Mouse (Mus musculus): ENCODE results near the gene Ccdc69. TPM values are rescaled to one million over a fixed set of nuclear protein-coding genes. Genes with fewer than 3 reads are reported as not detected.
"Not testable (repeated sequence)": the region's sequence is repeated elsewhere in the genome, so short reads cannot be mapped to it uniquely, and the experiment has no call there.

The Ccdc69 gene
- polyA plus RNA-seq, 1 experiment from 2014 or later: 0.39 TPM

- Histone ChIP-seq H3K4me1 (peaks cover 9% of the 10 kb centered on the region), H3K9me3 (replicated peaks) (no peaks in the 10 kb centered on the region), H3K27ac (replicated peaks) (no peak overlapping the region), H3K4me3 (no peak overlapping the region), H3K36me3 (0 out of 2 replicates have a peak, but pooled peaks cover 3% of the 10 kb centered on the region), H3K27me3 (ENCODE audit: low read depth, poor library complexity, severe bottlenecking) (no peaks in the 10 kb centered on the region)
- 80% methylated on average over 1 of the region's 1 CpGs for WGBS
- DNase-seq (ENCODE audit: low spot score): no peak
Observed at GRCm38 (mm10) chr11:55106636-55107035, 28.7 kb upstream of the Ccdc69 start.

GRCm38 (mm10) chr11:55105389-55105788 is 27.5 kb upstream of the Ccdc69 start:
- no peak overlapping the region for H3K4me3 ChIP-seq
- H3K27me3 ChIP-seq (ENCODE audit: low read depth, poor library complexity, severe bottlenecking): no peaks in the 10 kb centered on the region
- no peak overlapping the region for H3K27ac ChIP-seq (replicated peaks)
- H3K9me3 ChIP-seq (replicated peaks): no peaks in the 10 kb centered on the region
- 0 out of 2 replicates have a peak, but pooled peaks cover 3% of the 10 kb centered on the region for H3K36me3 ChIP-seq
- H3K4me1 ChIP-seq: peaks cover 9% of the 10 kb centered on the region
- no peak for DNase-seq (ENCODE audit: low spot score)
- WGBS: 85% methylated on average over 4 of the region's 4 CpGs

GRCm38 (mm10) chr11:55103229-55103628 is 25.3 kb upstream of the Ccdc69 start:
- no peak overlapping the region for H3K4me3 ChIP-seq
- DNase-seq (ENCODE audit: low spot score): no peak
- peak overlapping the region; percentile 33; the same call in 1 of the 2 replicates for H3K27ac ChIP-seq (replicated peaks)
- 84% methylated on average over 3 of the region's 3 CpGs for WGBS
- H3K36me3 ChIP-seq: 0 out of 2 replicates have a peak, but pooled peaks cover 3% of the 10 kb centered on the region
- H3K27me3 ChIP-seq (ENCODE audit: low read depth, poor library complexity, severe bottlenecking): peaks cover 11% of the 10 kb centered on the region; the same call in 1 of the 2 replicates
- H3K4me1 ChIP-seq: peaks cover 21% of the 10 kb centered on the region
- H3K9me3 ChIP-seq (replicated peaks): no peaks in the 10 kb centered on the region

GRCm38 (mm10) chr11:55102015-55102414 is 24.1 kb upstream of the Ccdc69 start:
- peaks cover 11% of the 10 kb centered on the region; the same call in 1 of the 2 replicates for H3K27me3 ChIP-seq (ENCODE audit: low read depth, poor library complexity, severe bottlenecking)
- no peak overlapping the region for H3K27ac ChIP-seq (replicated peaks)
- H3K36me3 ChIP-seq: 0 out of 2 replicates have a peak, but pooled peaks cover 1% of the 10 kb centered on the region
- no peak overlapping the region for H3K4me3 ChIP-seq
- no peaks in the 10 kb centered on the region for H3K9me3 ChIP-seq (replicated peaks)
- no peak for DNase-seq (ENCODE audit: low spot score)
- 80% methylated on average over 3 of the region's 3 CpGs for WGBS
- peaks cover 33% of the 10 kb centered on the region for H3K4me1 ChIP-seq

GRCm38 (mm10) chr11:55099868-55100267 is 21.9 kb upstream of the Ccdc69 start:
- no peak for DNase-seq (ENCODE audit: low spot score)
- H3K27ac ChIP-seq (replicated peaks): no peak overlapping the region
- 54% methylated on average over 4 of the region's 4 CpGs for WGBS

GRCm38 (mm10) chr11:55099019-55099771 is 21.3 kb upstream of the Ccdc69 start:
- Histone ChIP-seq H3K36me3 (no peaks in the 10 kb centered on the region), H3K27ac (replicated peaks) (no peak overlapping the region), H3K4me3 (no peak overlapping the region), H3K27me3 (ENCODE audit: low read depth, poor library complexity, severe bottlenecking) (peaks cover 11% of the 10 kb centered on the region; the same call in 1 of the 2 replicates), H3K4me1 (peaks cover 33% of the 10 kb centered on the region), H3K9me3 (replicated peaks) (no peaks in the 10 kb centered on the region)
- 94% methylated on average over 8 of the region's 8 CpGs for WGBS
- no peak for DNase-seq (ENCODE audit: low spot score)

More at GRCm38 (mm10) chr11:55099868-55100267, 21.9 kb upstream of the Ccdc69 start:
- Histone ChIP-seq H3K4me3 (no peak overlapping the region), H3K27me3 (ENCODE audit: low read depth, poor library complexity, severe bottlenecking) (peaks cover 11% of the 10 kb centered on the region; the same call in 1 of the 2 replicates), H3K9me3 (replicated peaks) (no peaks in the 10 kb centered on the region), H3K4me1 (peaks cover 33% of the 10 kb centered on the region), H3K36me3 (no peaks in the 10 kb centered on the region)

GRCm38 (mm10) chr11:55098189-55098915 is 20.4 kb upstream of the Ccdc69 start:
- Histone ChIP-seq H3K27ac (replicated peaks) (peak overlapping the region; percentile 83), H3K9me3 (replicated peaks) (no peaks in the 10 kb centered on the region), H3K36me3 (no peaks in the 10 kb centered on the region), H3K4me3 (peak overlapping the region; percentile 70), H3K27me3 (ENCODE audit: low read depth, poor library complexity, severe bottlenecking) (peaks cover 11% of the 10 kb centered on the region; the same call in 1 of the 2 replicates), H3K4me1 (peaks cover 29% of the 10 kb centered on the region)
- DNase-seq (ENCODE audit: low spot score): no peak
- 14% methylated on average over 24 of the region's 24 CpGs for WGBS

GRCm38 (mm10) chr11:55097463-55098188 is 19.7 kb upstream of the Ccdc69 start, which contains the start of gene Gm2a:
Gene Gm2a, plus strand, starts transcription at chr11:55098115.
- no peaks in the 10 kb centered on the region for H3K9me3 ChIP-seq (replicated peaks)
- peak; percentile 98 for DNase-seq (ENCODE audit: low spot score)
- H3K36me3 ChIP-seq: no peaks in the 10 kb centered on the region
- H3K27ac ChIP-seq (replicated peaks): peak within 1 kb of the TSS; percentile 83
- WGBS: 2% methylated on average over 45 of the region's 45 CpGs
- H3K27me3 ChIP-seq (ENCODE audit: low read depth, poor library complexity, severe bottlenecking): peaks cover 11% of the 10 kb centered on the region; the same call in 1 of the 2 replicates
- peaks cover 24% of the 10 kb centered on the region for H3K4me1 ChIP-seq
- peak within 1 kb of the TSS; percentile 70 for H3K4me3 ChIP-seq

- Histone ChIP-seq H3K4me1 (peaks cover 24% of the 10 kb centered on the region), H3K27ac (replicated peaks) (no peak overlapping the region; the same call in 1 of the 2 replicates), H3K4me3 (peak overlapping the region; percentile 70), H3K27me3 (ENCODE audit: low read depth, poor library complexity, severe bottlenecking) (peaks cover 11% of the 10 kb centered on the region; the same call in 1 of the 2 replicates), H3K9me3 (replicated peaks) (no peaks in the 10 kb centered on the region), H3K36me3 (no peaks in the 10 kb centered on the region)
- DNase-seq (ENCODE audit: low spot score): no peak
- 37% methylated on average over 11 of the region's 11 CpGs for WGBS
Observed at GRCm38 (mm10) chr11:55096731-55097462, 19.0 kb upstream of the Ccdc69 start.

GRCm38 (mm10) chr11:55096296-55096695 is 18.4 kb upstream of the Ccdc69 start:
- DNase-seq (ENCODE audit: low spot score); H3K9me3 ChIP-seq (replicated peaks); H3K36me3 ChIP-seq; H3K27ac ChIP-seq (replicated peaks); H3K4me3 ChIP-seq: not testable (repeated sequence)
- peaks cover 24% of the 10 kb centered on the region for H3K4me1 ChIP-seq
- 81% methylated on average over 4 of the region's 4 CpGs for WGBS
- peaks cover 11% of the 10 kb centered on the region; the same call in 1 of the 2 replicates for H3K27me3 ChIP-seq (ENCODE audit: low read depth, poor library complexity, severe bottlenecking)

- H3K36me3 ChIP-seq: no peaks in the 10 kb centered on the region
- WGBS: 91% methylated on average over 7 of the region's 7 CpGs
- H3K4me1 ChIP-seq: peaks cover 11% of the 10 kb centered on the region
- H3K27me3 ChIP-seq (ENCODE audit: low read depth, poor library complexity, severe bottlenecking): 0 out of 2 replicates have a peak, but pooled peaks cover under 1% of the 10 kb centered on the region
- H3K27ac ChIP-seq (replicated peaks): no peak overlapping the region
- H3K4me3 ChIP-seq: no peak overlapping the region
- no peak for DNase-seq (ENCODE audit: low spot score)
- H3K9me3 ChIP-seq (replicated peaks): no peaks in the 10 kb centered on the region
Observed at GRCm38 (mm10) chr11:55093096-55093495, 15.2 kb upstream of the Ccdc69 start.

Data from midbrain, embryonic 10.5 days (tissue).